Mouse (Mus musculus) adrenal gland, postnatal 0 days (tissue): ENCODE data around the gene Cass4. TPM values are rescaled to one million over a fixed set of nuclear protein-coding genes. Genes with fewer than 3 reads are reported as not detected.

Source experiments
- polyA plus RNA-seq: library from polyadenylated mRNA; unstranded; fragments of >200 nt; fragmentation: Nextera tagmentation; extraction: Ambion mirVana; gene quantifications from 2 replicates; pipeline ENCODE4 v1.2.1, GENCODE M21; 2015

The Cass4 gene
- 0.13 and 0.23 TPM in 2 replicates for polyA plus RNA-seq

DNA sequence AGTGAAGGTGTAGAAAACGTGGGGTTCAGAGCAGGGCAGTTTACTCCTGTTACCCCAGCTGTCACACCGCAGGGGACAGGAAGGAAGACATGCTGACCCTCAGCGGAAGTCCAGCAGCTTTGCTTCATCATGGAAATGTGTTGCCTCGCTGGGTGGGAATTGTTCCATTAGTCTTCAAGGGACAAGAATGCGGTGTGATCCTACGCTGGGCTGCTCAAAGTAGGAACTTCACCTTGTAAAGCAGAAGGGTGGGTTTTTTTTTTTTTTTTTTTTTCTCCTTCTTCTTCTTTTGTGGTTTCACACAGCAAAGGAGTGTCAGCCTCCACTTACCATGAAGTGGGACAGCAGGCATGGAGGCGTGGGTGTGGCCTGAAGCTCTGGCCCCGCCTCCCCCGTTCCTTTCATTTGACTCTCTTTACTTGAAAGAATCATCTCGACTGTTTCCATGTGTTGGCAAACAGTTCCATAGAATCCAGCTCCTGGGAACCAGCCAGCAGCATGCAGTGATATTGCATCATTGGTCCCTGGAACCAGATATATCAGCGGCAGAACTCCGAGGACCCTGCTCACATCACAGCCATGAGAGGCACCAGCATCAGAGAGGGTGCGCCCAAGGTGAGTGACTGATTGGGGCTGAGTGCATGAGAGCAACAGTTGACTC, at the start of gene Cass4:
Gene Cass4 (plus strand): TSS at position 404 of the 661 bp plus-strand sequence.

DNA sequence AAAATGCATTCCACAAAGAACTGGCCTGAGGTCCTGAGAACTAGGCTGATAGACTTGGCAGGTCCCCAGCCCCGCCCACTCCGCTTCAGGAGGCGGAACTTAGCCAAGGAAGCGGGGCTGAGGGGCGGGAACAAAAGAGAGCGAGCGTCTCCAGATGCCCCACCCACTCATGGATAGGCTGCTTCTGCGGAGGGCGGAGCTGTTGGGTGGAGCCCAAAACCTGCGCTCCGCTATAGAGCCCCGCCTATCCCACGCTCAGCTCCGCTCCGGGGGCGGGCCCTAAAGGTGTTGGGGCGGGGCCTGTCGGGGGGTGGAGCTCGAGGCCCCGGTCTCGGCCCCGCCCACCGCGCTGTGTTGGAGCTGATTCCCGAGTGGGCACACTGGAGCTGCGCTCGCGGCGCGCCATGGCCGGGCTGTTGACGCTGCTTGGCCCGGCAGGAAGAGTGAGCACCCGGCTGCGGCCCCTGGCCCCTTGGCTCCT, 48.3 kb upstream of the Cass4 start, which contains the start of gene Fam210b:
Gene Fam210b (plus strand): TSS at position 308 of the 481 bp plus-strand sequence.

DNA sequence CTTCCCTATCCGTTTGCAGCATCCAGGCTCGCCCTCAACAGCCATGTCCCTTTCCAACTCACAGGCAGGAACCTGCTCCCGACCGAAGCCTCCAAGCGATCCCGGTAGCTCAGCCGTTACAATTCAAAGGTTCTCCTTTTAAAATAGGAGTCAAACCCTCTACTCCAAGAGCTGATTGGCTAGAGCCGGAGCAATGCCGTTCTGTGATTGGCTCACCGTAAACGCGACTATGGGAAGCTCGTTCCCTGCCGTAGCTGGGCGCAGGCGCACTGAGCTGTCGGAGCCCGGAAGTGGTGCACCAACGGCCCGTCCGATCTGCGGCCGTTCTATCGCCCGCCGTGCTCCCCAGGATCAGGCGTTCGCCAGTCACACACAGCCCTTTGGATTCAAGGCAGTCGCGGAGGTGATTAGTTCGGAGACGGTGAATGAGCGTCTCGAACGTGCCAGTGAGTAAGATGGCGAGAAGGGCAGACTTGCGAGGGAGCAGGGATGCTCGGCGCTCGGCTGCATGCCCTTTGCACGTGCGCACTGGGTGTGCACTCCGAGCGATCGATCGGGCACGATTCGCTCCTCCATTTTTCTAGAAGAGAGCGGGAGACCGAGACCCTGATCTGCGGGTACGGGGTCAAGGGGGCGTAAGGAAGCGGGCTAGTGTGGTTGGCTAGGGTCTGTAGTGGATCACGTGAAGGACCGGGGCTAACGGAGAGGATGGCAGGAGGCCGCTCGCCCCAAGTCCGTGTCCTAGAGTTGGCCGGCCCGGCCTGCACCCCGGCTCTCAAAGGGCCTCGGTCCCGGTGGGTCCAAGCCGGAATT, 23.0 kb upstream of the Cass4 start, which contains the start of the genes Aurka and Cstf1:
Gene Aurka (minus strand): TSS at position 125 of the 813 bp plus-strand sequence.
Gene Cstf1 (plus strand): TSS at position 271 of the 813 bp plus-strand sequence.

DNA sequence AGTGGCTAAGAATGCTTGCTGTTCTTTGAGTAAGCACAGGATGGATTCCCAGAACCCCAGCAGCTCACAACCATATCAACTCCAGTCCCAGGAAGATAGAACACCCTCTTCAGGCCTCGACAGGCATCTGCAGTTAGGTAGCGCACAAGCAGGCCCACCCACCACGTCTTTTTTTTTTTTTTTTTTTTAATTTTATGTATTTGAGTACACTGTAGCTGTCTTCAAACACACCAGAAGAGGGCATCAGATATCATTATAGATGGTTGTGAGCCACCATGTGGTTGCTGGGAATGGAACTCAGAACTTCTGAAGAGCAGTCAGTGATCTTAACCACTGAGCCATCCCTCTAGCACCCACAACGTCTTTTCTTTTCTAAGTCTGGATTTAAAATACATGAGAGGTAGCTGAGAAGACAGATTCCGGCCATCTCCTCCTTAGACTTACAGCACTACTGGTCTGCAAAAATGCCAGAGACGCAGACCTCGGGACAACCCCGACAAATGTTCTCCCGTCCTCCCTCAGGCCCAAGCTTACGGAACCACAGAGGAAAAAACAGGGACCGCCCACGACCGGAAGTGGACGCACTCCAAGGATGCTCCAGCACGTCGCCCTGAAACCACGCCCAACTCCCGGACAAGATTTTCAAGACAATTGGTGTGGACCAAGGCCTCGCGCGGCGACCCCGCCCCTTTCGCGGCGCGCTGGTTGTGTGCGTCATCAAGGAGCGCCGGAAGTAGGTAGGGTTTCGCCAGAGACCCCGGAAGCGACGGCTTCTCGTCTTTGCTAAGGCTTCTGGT, 46.4 kb downstream of the Cass4 start, which contains the start of gene Rtf2:
Gene Rtf2 (plus strand): TSS at position 714 of the 797 bp plus-strand sequence.

DNA sequence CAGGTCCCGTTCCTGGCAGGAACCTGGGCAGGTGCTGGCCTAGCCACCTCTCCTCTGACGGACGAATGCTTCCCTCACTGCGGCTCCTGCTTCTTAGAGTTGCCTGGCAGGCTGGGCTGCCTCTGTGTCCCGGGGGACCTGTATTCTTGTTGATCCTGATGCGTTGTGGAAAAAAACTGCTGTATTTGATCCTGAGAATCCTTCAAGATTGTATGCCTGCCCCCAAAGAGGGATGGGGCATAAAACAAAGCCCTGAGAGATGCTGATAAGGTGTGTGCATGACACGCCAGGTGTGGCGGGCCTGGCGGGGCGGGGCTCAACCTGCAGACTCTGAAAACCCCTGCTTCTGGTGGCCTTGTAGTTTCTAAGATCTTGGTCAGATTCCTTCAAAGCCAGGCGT, 64.9 kb downstream of the Cass4 start, which contains the start of gene Gcnt7:
Gene Gcnt7 (minus strand): TSS at position 101 of the 400 bp plus-strand sequence.

DNA sequence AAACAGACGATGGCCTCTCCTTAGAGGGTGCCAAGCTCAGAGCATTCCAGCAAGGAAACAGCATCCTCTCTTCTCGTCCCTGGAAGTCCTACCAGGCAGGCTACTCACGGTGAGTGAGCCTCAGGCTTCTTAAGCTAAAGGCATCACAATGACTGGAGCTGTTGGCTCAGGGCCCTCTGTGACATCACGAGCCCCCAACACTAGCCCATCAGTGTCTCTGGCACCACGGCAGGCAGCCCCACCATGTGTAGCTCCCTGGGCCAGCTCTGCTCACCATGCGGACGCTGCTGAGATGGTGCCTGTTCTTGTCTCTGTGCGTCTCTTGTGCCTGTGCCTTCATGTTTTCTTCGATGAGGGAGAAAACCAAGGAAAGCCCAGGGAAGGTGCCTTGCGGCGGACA, 78.7 kb downstream of the Cass4 start, which contains the start of gene Fam209:
Gene Fam209 (plus strand): TSS at position 203 of the 400 bp plus-strand sequence.

Other genes starting within 250 kb of the Cass4 start
- not detected in 2 replicates for gene Mc3r, start 145.3 kb upstream of the Cass4 start, polyA plus RNA-seq
- 17.3 and 28.5 TPM in 2 replicates for gene Fam210b, start 48.2 kb upstream of the Cass4 start, polyA plus RNA-seq
- 20.1 and 20.6 TPM in 2 replicates for gene Aurka, start 23.3 kb upstream of the Cass4 start, polyA plus RNA-seq
- gene Cstf1, start 23.1 kb upstream of the Cass4 start, polyA plus RNA-seq, result 21.7 and 24.6 TPM in 2 replicates
- 63.1 and 83.8 TPM in 2 replicates for gene Rtf2, start 46.8 kb downstream of the Cass4 start, polyA plus RNA-seq
- 0.20 and 0.86 TPM in 2 replicates for gene Gcnt7, start 64.8 kb downstream of the Cass4 start, polyA plus RNA-seq
- gene Fam209, start 78.7 kb downstream of the Cass4 start, polyA plus RNA-seq, result 0.26 TPM in 1 of 2 replicates, not detected in the other
- gene Tfap2c, start 155.8 kb downstream of the Cass4 start, polyA plus RNA-seq, result 0.08 and 0.10 TPM in 2 replicates